Mouse (Mus musculus): ENCODE measurements around the gene Wdfy4. TPM values are rescaled to one million over a fixed set of nuclear protein-coding genes. Genes with fewer than 3 reads are reported as not detected.

Gene Wdfy4
- polyA plus RNA-seq, 1 experiment from 2014 or later, result 0.36 TPM

- Histone ChIP-seq H3K9me3 (no peaks in the 10 kb centered on the region), H3K4me2 (no peak overlapping the region), H3K27ac (no peak overlapping the region), H3K9ac (no peak overlapping the region), H3K27me3 (replicated peaks) (no peaks in the 10 kb centered on the region), H3K4me3 (replicated peaks) (no peak overlapping the region), H3K36me3 (no peaks in the 10 kb centered on the region), H3K4me1 (no peaks in the 10 kb centered on the region)
- no peak for ATAC-seq (ENCODE audit: insufficient read depth, low FRiP score, low read depth)
- 53% methylated on average over 4 of the region's 4 CpGs for WGBS
Observed at GRCm38 (mm10) chr14:33187201-33187600, 1.9 kb upstream of the Wdfy4 start.

GRCm38 (mm10) chr14:33180102-33180501, 5.2 kb downstream of the Wdfy4 start:
- ATAC-seq (ENCODE audit: insufficient read depth, low FRiP score, low read depth), result no peak
- Histone ChIP-seq H3K27me3 (replicated peaks) (no peaks in the 10 kb centered on the region), H3K4me3 (replicated peaks) (no peak overlapping the region), H3K4me2 (no peak overlapping the region), H3K27ac (no peak overlapping the region), H3K9ac (no peak overlapping the region), H3K4me1 (no peaks in the 10 kb centered on the region), H3K36me3 (no peaks in the 10 kb centered on the region), H3K9me3 (no peaks in the 10 kb centered on the region)
- WGBS, result 80% methylated on average over 5 of the region's 5 CpGs

- H3K27ac ChIP-seq, result no peak overlapping the region
- ATAC-seq (ENCODE audit: insufficient read depth, low FRiP score, low read depth), result no peak
- no peaks in the 10 kb centered on the region for H3K9me3 ChIP-seq
Observed at GRCm38 (mm10) chr14:33175059-33175821, 10.1 kb downstream of the Wdfy4 start.

GRCm38 (mm10) chr14:33171942-33172341, 13.4 kb downstream of the Wdfy4 start:
- Histone ChIP-seq H3K4me2 (no peak overlapping the region), H3K36me3 (no peaks in the 10 kb centered on the region), H3K9me3 (no peaks in the 10 kb centered on the region), H3K27ac (no peak overlapping the region), H3K27me3 (replicated peaks) (no peaks in the 10 kb centered on the region), H3K4me3 (replicated peaks) (no peak overlapping the region), H3K4me1 (no peaks in the 10 kb centered on the region), H3K9ac (no peak overlapping the region)
- WGBS, result 68% methylated on average over 1 of the region's 1 CpGs
- no peak for ATAC-seq (ENCODE audit: insufficient read depth, low FRiP score, low read depth)

More at GRCm38 (mm10) chr14:33175059-33175821, 10.1 kb downstream of the Wdfy4 start:
- whole genome bisulfite sequencing, result 58% methylated on average over 4 of the region's 4 CpGs
- no peak overlapping the region for H3K9ac ChIP-seq
- H3K4me3 ChIP-seq (replicated peaks), result no peak overlapping the region
- no peaks in the 10 kb centered on the region for H3K27me3 ChIP-seq (replicated peaks)
- no peaks in the 10 kb centered on the region for H3K36me3 ChIP-seq
- no peak overlapping the region for H3K4me2 ChIP-seq
- no peaks in the 10 kb centered on the region for H3K4me1 ChIP-seq

- Histone ChIP-seq H3K4me1 (no peaks in the 10 kb centered on the region), H3K36me3 (no peaks in the 10 kb centered on the region), H3K27me3 (replicated peaks) (no peaks in the 10 kb centered on the region), H3K9ac (no peak overlapping the region), H3K4me2 (no peak overlapping the region), H3K9me3 (no peaks in the 10 kb centered on the region), H3K27ac (no peak overlapping the region), H3K4me3 (replicated peaks) (no peak overlapping the region)
- ATAC-seq (ENCODE audit: insufficient read depth, low FRiP score, low read depth), result no peak
- WGBS, result 80% methylated on average over 4 of the region's 4 CpGs
Observed at GRCm38 (mm10) chr14:33168750-33169149, 16.6 kb downstream of the Wdfy4 start.

GRCm38 (mm10) chr14:33162238-33162637, 23.1 kb downstream of the Wdfy4 start:
- no peaks in the 10 kb centered on the region for H3K9me3 ChIP-seq
- H3K27me3 ChIP-seq (replicated peaks), result no peaks in the 10 kb centered on the region
- no peak overlapping the region for H3K9ac ChIP-seq
- 87% methylated on average over 5 of the region's 5 CpGs for WGBS
- no peaks in the 10 kb centered on the region for H3K36me3 ChIP-seq
- no peak overlapping the region for H3K27ac ChIP-seq
- no peak overlapping the region for H3K4me2 ChIP-seq
- H3K4me1 ChIP-seq, result no peaks in the 10 kb centered on the region
- no peak for ATAC-seq (ENCODE audit: insufficient read depth, low FRiP score, low read depth)
- no peak overlapping the region for H3K4me3 ChIP-seq (replicated peaks)

- Histone ChIP-seq H3K9me3 (no peaks in the 10 kb centered on the region), H3K4me1 (no peaks in the 10 kb centered on the region), H3K27me3 (replicated peaks) (no peaks in the 10 kb centered on the region), H3K4me3 (replicated peaks) (no peak overlapping the region), H3K4me2 (no peak overlapping the region), H3K9ac (no peak overlapping the region), H3K27ac (no peak overlapping the region), H3K36me3 (no peaks in the 10 kb centered on the region)
- no peak for ATAC-seq (ENCODE audit: insufficient read depth, low FRiP score, low read depth)
- 60% methylated on average over 3 of the region's 3 CpGs for WGBS
Observed at GRCm38 (mm10) chr14:33158268-33158667, 27.0 kb downstream of the Wdfy4 start.

GRCm38 (mm10) chr14:33152941-33153340, 32.4 kb downstream of the Wdfy4 start:
- WGBS, result 60% methylated on average over 1 of the region's 1 CpGs
- H3K9ac ChIP-seq, result no peak overlapping the region
- 0 out of 2 replicates have a peak, but pooled peaks cover 4% of the 10 kb centered on the region for H3K4me1 ChIP-seq
- H3K27ac ChIP-seq, result no peak overlapping the region
- no peaks in the 10 kb centered on the region for H3K27me3 ChIP-seq (replicated peaks)
- H3K4me3 ChIP-seq (replicated peaks), result no peak overlapping the region
- H3K4me2 ChIP-seq, result no peak overlapping the region
- no peak for ATAC-seq (ENCODE audit: insufficient read depth, low FRiP score, low read depth)
- no peaks in the 10 kb centered on the region for H3K9me3 ChIP-seq
- no peaks in the 10 kb centered on the region for H3K36me3 ChIP-seq

GRCm38 (mm10) chr14:33146287-33146686, 39.0 kb downstream of the Wdfy4 start:
- no peaks in the 10 kb centered on the region for H3K27me3 ChIP-seq (replicated peaks)
- H3K4me1 ChIP-seq, result no peaks in the 10 kb centered on the region
- WGBS, result 10% methylated on average over 2 of the region's 2 CpGs
- H3K9ac ChIP-seq, result no peak overlapping the region
- ATAC-seq (ENCODE audit: insufficient read depth, low FRiP score, low read depth), result no peak
- H3K27ac ChIP-seq, result no peak overlapping the region
- no peak overlapping the region for H3K4me2 ChIP-seq
- H3K36me3 ChIP-seq, result no peaks in the 10 kb centered on the region
- no peak overlapping the region for H3K4me3 ChIP-seq (replicated peaks)
- no peaks in the 10 kb centered on the region for H3K9me3 ChIP-seq

- H3K9me3 ChIP-seq, result no peaks in the 10 kb centered on the region
- H3K4me3 ChIP-seq (replicated peaks), result no peak overlapping the region
- H3K4me1 ChIP-seq, result no peaks in the 10 kb centered on the region
- no peak overlapping the region for H3K4me2 ChIP-seq
- H3K27ac ChIP-seq, result no peak overlapping the region
- ATAC-seq (ENCODE audit: insufficient read depth, low FRiP score, low read depth), result no peak
- 72% methylated on average over 9 of the region's 9 CpGs for WGBS
- no peaks in the 10 kb centered on the region for H3K36me3 ChIP-seq
- no peak overlapping the region for H3K9ac ChIP-seq
- H3K27me3 ChIP-seq (replicated peaks), result no peaks in the 10 kb centered on the region
Observed at GRCm38 (mm10) chr14:33136843-33137242, 48.5 kb downstream of the Wdfy4 start.

GRCm38 (mm10) chr14:33135170-33135569, 50.1 kb downstream of the Wdfy4 start:
- no peaks in the 10 kb centered on the region for H3K9me3 ChIP-seq
- H3K4me1 ChIP-seq, result no peaks in the 10 kb centered on the region
- H3K9ac ChIP-seq, result no peak overlapping the region
- no peak overlapping the region for H3K4me2 ChIP-seq
- H3K4me3 ChIP-seq (replicated peaks), result no peak overlapping the region
- H3K27me3 ChIP-seq (replicated peaks), result no peaks in the 10 kb centered on the region
- 81% methylated on average over 6 of the region's 6 CpGs for WGBS
- H3K36me3 ChIP-seq, result no peaks in the 10 kb centered on the region
- ATAC-seq (ENCODE audit: insufficient read depth, low FRiP score, low read depth), result no peak
- H3K27ac ChIP-seq, result no peak overlapping the region

GRCm38 (mm10) chr14:33131044-33131758, 54.1 kb downstream of the Wdfy4 start:
- no peaks in the 10 kb centered on the region for H3K36me3 ChIP-seq
- WGBS, result 76% methylated on average over 7 of the region's 7 CpGs
- no peak overlapping the region for H3K4me3 ChIP-seq (replicated peaks)
- no peaks in the 10 kb centered on the region for H3K4me1 ChIP-seq
- no peak for ATAC-seq (ENCODE audit: insufficient read depth, low FRiP score, low read depth)
- H3K4me2 ChIP-seq, result no peak overlapping the region
- H3K27me3 ChIP-seq (replicated peaks), result no peaks in the 10 kb centered on the region
- no peak overlapping the region for H3K27ac ChIP-seq
- no peak overlapping the region for H3K9ac ChIP-seq
- H3K9me3 ChIP-seq, result no peaks in the 10 kb centered on the region

Data from stomach, embryonic 15.5 days (tissue).